Mouse (Mus musculus): ENCODE measurements around the gene Itga9.

Itga9 gene

DNA sequence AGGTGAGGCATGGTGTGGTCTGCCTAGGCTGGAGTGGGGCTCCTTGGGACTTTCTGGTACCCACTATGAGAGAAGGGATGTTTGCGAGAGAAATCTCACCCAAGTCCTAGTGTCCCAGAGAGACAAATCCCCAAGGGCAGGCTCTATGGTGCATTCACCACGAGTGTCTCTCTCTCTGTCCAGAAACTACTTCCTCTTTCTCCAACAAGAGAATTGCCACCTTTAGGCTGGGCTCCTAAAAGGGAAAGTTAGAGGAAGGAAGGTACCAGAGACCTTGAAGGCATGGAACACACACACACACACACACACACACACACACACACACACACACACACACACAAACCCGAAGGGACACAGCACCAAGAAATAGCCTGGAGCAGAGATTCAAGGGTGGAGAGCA, 315.4 kb downstream of the Itga9 start:
- no peak for DNase-seq (ENCODE audit: extremely low spot score)

DNA sequence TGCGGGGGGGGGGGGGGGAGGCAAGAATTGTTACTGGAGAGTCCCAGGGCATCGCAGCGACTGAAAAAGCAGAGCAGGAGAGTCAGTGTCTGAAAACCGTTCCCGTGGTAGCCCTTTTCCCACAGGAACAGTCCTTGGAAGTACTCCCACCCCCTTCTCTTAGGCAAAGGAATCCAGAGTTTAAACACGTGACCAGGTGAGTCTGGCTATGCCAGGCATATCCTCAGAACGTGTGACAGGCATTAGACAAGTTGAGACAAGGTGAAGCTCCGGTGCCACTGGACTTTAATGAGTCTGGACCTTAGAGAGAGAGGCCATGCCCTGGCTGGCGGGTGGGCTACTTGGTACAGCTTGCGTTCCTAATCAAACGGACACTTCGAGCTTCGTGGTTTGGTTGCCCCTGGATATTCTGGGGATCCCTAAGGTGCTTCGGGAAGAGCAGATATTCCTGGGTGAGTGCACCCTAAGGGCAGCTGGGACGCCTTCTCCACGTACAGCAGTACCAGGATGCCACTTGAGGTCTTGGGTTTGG, 318.1 kb downstream of the Itga9 start:
- DNase-seq (ENCODE audit: extremely low spot score), result peak; percentile 42

DNA sequence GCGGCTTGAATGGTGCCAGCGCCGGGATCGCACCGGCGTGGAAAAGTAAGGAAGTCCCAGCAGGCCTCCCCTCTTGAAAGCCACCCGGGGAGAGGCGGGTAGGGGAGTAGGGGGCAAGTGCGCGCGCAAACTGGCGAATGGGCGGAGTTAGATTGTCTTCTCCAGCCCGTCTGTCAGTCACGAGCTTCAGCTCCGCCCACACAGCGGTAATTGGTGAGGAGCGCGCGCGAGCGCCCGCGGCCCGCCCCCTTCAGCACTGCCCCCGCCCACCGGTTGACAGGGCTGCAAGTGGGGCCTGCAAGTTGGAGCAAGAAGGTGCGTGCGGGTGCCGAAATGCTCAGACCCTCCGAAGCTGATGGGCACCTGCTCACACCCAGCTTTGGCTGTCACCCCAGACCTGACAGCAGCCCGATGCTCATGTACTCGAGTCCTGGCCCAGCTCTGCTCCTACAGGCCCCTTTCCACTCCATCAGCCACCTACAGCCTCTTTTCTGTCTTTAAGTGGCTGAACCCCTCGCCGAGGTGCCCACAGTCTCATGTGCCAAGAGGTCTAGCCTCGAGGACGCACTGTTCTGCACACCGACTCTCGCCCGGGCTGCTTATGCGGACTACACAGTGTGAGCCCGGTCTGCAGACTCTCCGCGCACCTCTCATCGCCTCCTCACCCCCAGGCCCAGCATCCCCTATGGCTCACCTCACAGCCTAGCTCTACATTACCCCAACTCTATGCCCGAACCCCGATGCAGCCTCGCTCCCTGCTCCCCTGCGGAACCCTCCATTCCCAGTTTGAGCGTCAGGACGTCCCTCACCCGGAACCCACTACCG, 319.0 kb downstream of the Itga9 start:
- peak; percentile 97 for DNase-seq (ENCODE audit: extremely low spot score)

DNA sequence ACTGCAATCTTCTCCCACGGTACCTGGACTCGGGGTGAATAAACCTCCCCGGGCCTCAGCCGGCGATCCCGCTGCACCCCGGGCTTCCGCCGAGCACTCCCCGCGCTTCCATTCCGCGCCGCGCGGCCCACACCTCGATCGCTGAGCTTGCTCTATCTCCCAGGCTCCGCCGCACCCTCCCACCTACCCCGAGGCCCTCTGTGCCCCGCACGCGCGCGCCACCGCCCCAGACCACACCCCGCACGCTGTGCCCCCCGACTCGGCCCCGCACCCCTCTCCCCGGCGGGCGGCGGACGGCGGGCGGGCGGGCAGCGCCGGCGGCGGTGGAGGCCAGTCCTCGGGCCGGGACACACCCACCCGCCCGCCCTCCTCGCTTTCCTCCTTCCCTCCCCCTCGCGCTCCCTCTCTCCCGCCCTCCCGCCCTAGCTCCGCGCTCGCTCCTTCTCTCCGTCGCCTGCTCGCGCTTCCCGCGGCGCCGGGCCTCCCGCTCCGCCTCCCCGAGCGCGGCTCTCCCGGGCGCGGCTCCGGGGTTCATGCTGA, 319.7 kb downstream of the Itga9 start, which contains the start of gene Ctdspl:
Gene Ctdspl (plus strand): TSS at position 343 of the 540 bp plus-strand sequence.
- DNase-seq (ENCODE audit: extremely low spot score), result peak; percentile 66

DNA sequence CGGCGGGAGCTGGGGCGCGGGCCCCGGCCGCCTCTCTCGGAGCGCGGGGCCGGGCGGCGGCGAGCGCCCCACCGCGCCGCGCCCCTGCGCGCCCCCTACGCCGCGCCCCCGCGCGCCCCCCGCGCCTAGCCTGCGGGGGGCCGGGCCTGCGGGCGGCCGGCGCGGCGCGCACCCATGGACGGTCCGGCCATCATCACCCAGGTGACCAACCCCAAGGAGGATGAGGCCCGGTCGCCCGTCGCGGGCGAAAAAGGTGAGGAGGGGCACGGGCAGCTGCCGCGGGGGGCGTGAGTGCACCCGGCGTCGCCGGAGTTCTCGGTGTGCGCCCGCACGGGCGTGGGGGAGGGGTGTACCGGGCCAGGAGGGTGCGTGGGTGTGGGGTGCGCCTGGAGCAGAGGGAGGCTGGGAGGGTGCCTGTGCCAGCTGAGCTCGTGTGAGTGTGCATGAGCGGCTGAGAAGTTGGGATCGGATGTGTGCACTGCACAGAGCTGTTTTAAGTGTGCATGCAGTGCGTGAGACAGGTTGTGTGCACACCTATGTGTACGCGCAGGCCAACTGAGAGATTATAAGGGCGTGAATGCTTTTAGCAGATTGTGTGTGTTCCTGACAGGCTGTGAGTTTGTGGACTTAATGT, 320.3 kb downstream of the Itga9 start:
- no peak for DNase-seq (ENCODE audit: extremely low spot score)

DNA sequence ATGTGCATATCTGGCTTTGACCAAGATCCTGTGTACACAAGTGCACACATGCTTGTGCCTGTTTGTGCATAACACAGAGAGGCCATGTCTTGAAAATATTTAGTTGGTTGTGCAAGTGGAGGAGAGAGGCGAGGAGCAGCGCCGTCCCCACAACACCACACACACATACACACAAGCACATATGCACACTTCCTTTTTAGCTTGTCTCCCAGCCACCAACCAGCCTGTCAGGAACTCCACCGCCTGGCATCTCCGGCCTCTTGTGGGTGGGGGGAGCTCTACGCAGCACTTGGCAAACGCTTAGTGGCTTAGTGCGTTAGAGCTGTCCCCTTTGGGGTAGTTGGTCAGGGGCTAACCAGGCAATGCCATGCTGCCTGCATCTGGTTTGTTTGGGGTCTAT, 321.0 kb downstream of the Itga9 start:
- no peak for DNase-seq (ENCODE audit: extremely low spot score)

DNA sequence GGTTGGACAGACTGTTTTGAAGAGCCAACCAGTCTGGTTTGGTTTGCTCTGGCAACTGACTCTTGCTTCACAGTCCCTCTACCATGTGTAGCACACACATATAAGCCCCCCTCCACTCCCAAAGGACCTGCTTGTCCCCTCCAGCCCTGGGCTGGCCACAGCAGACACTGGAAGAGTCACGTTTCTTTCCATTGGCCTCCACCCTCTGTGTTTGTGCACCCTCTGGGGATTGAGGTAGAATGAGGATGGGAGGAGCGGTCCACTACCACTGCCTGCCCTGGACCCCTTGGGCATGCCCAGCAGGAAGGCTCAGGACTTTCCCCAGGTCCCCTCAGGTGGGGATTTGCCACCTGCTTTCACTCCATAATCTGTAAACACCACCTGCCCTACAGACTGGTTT, 321.5 kb downstream of the Itga9 start:
- no peak for DNase-seq (ENCODE audit: extremely low spot score)

DNA sequence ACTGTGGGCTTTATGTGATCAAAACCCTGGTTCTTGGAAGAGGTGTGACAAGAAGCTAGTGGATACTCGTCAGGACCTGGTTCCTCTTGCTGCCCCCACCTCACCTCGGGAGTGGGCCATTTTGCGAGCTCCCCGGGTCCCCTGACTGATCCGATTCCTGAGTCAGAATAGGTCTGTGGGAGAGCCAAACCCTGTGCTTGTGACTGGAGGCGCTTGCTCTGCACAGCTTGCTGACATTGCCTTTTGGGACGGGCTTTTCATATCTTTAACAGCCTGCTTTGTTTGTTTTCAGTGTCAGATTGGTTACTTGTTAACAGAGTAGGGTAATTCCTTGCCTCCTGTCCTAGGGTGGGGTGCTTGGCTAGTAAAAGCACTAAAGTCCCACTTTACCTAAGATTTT, 322.2 kb downstream of the Itga9 start:
- DNase-seq (ENCODE audit: extremely low spot score), result no peak

DNA sequence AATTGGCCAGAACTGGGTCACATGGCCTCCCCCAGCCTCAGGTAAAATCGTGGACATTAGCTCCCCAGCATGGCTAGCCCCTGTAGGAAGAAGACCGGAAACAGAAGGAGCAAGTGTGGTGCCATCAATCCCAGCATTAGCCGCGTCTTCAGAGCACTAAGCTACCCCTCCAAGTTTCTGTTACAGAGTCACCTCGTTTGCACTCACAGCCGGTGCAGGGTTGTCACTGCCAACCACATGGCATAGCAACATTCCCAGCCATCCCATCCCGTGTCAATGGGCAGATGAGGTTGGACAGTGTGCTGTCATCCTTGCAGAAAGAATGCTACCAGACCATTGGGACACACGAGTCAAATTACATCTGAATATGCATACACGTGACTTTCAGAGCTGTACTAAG, 324.1 kb downstream of the Itga9 start:
- DNase-seq (ENCODE audit: extremely low spot score), result no peak

DNA sequence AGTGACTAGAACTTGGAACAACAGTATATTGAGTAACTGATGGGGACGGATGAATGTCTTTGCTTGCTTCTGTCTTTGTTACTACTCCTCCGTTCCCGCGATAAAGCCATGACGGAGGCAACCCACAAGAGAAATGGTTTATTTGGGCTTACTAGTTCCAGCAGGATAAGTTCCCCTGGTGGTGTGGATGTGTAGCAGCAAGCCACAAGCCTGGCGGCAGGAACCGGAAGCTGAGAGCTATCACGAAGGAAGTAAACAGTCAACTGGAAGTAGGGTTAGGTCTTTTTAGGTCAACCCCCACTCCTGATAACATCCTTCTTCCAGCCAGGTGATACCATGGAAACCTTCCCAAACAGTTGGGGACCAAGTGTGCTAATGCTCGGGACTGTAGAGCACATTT, 327.3 kb downstream of the Itga9 start:
- no peak for DNase-seq (ENCODE audit: extremely low spot score)

DNA sequence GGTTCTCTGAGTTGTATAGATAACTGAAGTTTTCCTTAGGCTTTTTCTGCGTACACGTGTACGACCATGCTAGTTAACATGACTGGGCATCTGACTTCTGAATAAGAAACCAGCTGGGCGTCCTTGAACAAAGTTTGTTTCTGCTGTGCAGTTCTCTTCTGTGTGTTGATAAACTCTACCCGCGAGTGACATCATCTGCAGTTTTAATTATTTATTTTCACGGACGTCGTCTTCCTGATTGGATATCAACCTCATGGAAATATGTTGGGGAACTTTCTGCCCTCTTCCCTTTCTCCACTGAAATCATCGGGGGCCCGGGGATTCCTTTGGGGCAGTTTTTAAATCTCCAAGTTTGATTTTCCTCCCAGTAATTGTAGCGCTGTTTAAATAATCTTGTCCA, 327.8 kb downstream of the Itga9 start:
- DNase-seq (ENCODE audit: extremely low spot score), result no peak

DNA sequence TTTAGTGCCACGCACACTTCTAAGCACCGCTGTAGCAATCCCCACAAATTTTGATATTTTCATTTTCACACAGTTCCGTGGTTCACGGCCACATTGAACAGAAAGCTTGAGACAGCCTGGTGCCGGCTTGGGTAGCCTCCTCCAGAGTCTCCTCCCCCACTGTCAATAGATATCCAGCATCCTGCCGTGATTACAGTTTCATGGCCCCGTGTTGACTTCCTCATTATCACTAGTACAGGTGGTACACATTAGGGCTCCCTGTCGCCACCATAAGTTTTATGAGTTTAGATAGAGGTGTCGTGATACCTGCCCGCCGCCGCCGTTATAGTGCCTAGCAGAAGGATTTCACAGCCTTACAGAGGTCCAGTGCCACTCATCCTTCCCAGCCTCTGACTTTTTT, 328.6 kb downstream of the Itga9 start:
- no peak for DNase-seq (ENCODE audit: extremely low spot score)

DNA sequence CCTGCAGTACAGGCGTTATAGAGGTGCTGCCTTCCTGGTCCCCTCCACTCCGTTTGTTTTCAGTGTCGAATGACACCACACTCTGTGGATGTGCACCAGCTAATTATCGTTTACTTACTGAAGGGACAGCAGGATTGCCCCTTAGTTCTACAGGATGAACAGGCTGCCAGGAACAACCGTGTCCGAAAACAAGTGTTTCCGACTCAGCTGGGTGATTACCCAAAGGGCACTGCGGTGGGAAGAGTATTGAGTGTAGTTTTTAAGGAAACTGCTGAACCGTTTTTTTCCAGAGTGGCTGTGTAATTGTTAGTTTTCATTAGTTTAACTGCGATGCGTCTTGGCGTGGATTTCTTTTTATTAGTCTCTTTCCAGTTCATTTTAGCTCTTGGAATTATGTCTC, 329.6 kb downstream of the Itga9 start:
- DNase-seq (ENCODE audit: extremely low spot score), result no peak

DNA sequence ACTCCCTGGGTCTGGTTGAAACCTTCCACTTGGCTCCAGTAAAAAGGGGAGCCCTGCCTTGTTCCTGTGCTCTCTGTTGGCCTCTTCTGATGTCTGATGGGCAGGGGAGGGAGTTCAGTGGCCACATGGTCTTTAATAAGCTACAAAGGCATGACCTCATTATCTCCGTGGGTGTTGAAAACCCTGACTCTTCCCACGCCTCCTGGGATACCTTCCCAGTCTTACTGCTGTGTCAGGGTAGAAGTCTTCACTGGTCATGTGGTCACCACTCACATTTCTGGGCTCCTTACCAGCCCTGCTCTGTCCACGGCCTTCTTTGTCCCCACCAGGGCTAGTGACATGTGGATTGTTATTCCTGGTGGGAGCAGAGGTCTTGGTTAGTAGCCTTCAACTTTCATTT, 331.0 kb downstream of the Itga9 start:
- no peak for DNase-seq (ENCODE audit: extremely low spot score)

DNA sequence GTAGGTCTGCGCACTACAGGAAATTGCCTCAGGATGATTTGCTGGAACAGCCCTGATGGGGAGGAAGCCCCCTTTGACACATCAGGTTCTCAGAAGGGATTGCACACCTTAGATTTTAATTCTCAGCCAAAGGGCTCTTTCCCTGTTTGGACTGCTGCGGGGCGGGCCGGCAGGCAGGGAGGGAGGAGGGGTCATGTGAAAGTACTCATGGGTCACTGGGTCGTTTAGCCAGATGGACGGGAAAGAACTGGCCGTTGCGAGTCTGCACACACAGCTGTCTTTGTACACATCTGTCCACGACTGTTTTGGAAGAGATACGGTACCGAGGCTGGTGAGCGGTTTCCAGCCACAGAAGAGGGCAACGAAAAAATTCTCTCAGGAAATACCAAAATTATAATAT, 332.9 kb downstream of the Itga9 start:
- peak; percentile 65 for DNase-seq (ENCODE audit: extremely low spot score)

DNA sequence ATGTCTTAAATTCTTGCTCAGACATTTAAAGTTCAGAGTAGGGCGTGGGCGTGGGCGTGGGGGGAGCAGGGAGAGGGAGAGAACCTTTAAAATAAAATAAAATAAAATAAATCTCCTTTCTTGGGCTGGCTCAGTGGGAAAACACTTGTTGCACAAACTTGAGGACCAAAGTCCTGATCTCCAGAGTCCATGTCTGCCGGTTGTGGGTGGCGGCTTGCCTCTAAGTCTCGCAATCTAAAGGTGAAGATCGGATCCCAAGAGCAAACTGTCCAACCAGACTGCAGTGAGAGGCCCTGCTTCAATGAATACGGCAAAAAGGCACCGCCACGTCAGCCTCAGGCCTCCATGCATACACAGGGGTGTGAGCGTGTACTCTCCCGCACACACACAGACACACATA, 333.3 kb downstream of the Itga9 start:
- no peak for DNase-seq (ENCODE audit: extremely low spot score)

DNA sequence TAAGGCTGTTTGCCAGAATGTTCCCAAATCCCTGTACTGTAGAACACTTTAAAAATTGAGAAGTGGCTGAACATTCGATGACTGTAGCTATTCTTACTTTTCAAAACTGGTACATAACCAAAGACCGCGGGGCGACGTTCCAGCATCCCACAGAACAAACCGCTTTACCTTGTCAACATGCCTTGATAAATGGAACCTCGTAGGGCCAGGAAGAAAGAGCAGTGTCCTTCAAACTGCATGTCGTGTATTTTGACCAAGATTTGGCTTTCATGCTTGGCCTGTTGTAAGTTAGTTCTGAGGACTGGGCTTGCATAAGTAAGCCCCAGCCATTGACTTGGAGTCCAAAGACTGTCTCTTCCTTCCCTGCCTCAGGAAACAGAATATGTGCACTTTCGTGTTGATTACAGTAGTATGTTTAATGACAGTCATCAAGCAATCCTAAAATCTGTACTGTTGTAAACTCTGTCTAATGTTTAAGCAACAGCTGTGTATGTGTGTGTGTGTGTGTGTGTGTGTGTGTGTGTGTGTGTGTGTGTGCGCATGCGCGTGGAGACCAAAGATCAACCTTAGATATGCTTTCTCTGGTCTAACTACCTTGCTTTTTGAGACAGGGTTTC, 334.2 kb downstream of the Itga9 start:
- no peak for DNase-seq (ENCODE audit: extremely low spot score)

DNA sequence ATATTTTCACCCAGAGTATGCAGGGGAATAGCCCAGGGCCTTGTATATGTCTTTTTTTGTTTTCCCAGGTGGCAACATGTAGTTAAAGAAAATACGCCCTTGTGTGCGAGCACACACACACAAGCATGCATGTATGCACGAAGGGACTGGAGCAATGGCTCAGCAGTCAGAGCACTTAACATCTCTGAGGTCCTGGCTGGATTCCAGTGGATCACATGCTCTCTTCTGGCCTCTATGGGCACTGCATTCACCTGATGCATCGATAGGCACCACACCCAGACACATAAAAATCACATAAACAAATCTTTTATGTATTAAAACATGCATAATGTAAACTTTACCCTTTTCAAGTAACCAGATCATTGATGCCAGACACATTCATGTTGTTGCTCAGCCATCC, 335.5 kb downstream of the Itga9 start:
- DNase-seq (ENCODE audit: extremely low spot score), result no peak

DNA sequence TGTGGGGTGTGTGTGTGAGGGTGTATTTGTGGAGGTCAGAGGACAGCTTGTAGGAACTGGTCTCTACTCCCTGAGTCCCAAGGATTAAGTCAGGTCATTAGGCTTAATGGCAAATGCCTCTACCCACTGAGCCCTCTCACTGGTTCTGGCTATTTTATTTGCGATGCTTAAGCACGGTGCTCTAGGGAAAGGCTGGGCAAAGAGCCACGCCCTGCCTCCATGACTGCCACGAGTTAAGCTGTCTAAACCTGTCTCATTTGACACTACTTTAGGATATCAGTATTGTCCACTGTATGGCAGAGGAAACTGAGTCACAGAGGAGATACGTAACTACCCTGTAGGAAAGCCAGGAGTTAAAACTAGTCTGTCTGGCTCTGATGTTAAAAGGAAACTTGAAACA, 337.5 kb downstream of the Itga9 start:
- DNase-seq (ENCODE audit: extremely low spot score), result no peak

DNA sequence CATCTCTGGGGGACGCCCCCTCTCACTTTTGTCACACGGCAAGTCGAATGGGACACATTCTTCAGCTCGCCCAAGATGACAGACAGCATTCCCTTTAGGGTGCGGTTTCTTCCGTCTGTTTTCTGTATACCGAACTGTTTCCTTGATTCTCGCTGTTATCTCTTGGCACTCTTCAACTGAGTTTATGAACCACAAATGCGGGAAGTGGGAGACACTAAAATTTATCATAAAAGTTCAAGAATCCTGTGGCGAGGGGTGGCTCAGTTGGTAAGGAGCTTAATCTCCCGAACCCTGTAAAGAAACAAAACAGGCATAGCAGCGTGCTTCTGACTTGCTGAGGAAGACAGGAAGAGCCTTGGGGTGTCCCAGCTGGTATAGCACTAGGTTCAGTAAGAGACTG, 337.9 kb downstream of the Itga9 start:
- DNase-seq (ENCODE audit: extremely low spot score), result no peak

DNA sequence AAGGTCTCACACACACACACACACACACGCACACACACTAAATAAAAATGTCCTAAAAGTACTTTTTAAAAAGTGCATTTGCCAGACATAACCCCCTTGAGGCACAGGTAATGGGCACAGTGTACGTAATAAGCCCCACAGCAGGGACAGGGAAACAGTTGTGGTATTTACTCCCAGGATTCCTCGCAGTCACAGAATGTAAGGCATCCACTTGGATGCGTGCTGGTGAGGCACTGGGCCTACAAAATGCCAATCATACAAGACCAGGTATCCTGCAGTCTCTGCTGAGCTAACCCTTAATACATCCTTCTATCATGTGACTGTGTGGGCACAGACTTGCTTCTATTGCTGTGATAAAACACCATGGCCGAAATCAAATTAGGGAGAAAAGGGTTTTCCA, 342.0 kb downstream of the Itga9 start:
- no peak for DNase-seq (ENCODE audit: extremely low spot score)

DNA sequence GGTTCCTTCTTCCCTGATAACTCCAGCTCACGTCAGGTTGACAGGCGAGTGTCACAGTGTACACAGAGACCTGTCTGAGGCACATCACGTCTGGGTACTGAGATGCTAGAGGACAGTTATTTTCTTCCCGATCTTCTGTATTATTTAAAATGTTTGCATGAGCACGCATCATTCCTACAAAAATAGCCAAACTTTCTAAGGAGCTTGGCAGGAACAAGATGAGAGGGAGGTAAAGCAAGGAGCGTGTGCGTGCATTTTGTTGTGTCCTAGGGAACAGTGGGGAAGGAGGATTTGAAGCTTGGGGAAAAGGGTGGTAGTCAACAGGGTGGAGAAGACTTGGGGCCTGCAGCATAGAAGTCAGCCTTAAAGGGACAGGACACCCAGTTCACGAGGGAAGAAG, 342.6 kb downstream of the Itga9 start:
- no peak for DNase-seq (ENCODE audit: extremely low spot score)

DNA sequence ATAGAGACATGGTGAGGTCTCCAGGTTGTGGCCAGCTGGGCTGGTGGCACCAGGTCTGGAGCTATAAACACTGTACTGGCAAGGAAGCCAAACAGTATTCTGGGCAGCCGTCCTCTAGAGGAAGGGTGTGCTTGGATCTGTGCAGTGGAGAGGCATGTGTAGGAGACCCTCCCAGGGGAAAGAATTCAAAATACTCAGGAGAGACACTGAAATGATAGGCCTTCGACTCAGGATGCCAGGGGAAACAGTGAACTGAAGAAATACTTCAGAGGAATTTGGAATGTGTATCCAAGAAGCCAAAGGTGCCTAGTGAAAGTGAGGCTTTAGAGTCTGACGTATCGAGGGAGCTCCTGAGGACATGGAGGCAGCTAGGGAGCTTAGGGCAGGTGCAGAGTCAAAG, 343.2 kb downstream of the Itga9 start:
- DNase-seq (ENCODE audit: extremely low spot score), result no peak

Measured in embryo, embryonic 9.5 days (tissue).